Mouse (Mus musculus) embryonic facial prominence, embryonic 13.5 days (tissue): ENCODE data around the gene Tnfrsf9. TPM values are rescaled to one million over a fixed set of nuclear protein-coding genes. Genes with fewer than 3 reads are reported as not detected.

Experiments
- ATAC-seq: fragments of 200-750 bp; cut with Nextera tagmentation; 2 replicates; pipeline ENCODE4 v1.8.0; 2017; ENCODE audit warnings: low read depth; ENCODE audit not compliant: insufficient number of reproducible peaks, insufficient read depth, low FRiP score, low TSS enrichment
- H3K27ac ChIP-seq: fragments of 300-500 bp; sonication (generic); 2 replicates; pipeline ENCODE4 v1.5.1; 2015; ENCODE audit warnings: moderate library complexity, mild to moderate bottlenecking, inconsistent platforms
- H3K27me3 ChIP-seq: fragments of 300-500 bp; sonication (generic); 2 replicates; pipeline ENCODE4 v1.6.1; 2015; ENCODE audit warnings: mild to moderate bottlenecking, inconsistent platforms
- H3K36me3 ChIP-seq: fragments of 300-500 bp; sonication (generic); 2 replicates; pipeline ENCODE4 v1.6.1; 2015; ENCODE audit warnings: mild to moderate bottlenecking, inconsistent platforms
- H3K4me1 ChIP-seq: fragments of 300-500 bp; sonication (generic); 2 replicates; pipeline ENCODE4 v1.6.1; 2015; ENCODE audit warnings: inconsistent platforms
- H3K4me2 ChIP-seq: fragments of 300-500 bp; sonication (generic); 2 replicates; pipeline ENCODE4 v1.6.1; 2015; ENCODE audit warnings: moderate library complexity, mild to moderate bottlenecking, inconsistent platforms
- H3K4me3 ChIP-seq: fragments of 300-500 bp; sonication (generic); 2 replicates; pipeline ENCODE4 v1.5.1; 2015; ENCODE audit warnings: mild to moderate bottlenecking, inconsistent platforms
- H3K9ac ChIP-seq: fragments of 300-500 bp; sonication (generic); 2 replicates; pipeline ENCODE4 v1.6.1; 2015; ENCODE audit warnings: mild to moderate bottlenecking, inconsistent platforms
- H3K9me3 ChIP-seq: fragments of 300-500 bp; sonication (generic); 2 replicates; pipeline ENCODE4 v1.6.1; 2016; ENCODE audit warnings: inconsistent platforms
- WGBS: fragments of 180-500 bp; shearing (Covaris S2); methylation state at CpG from one replicate; pipeline ENCODE4 v1.1.7; 2015; ENCODE audit warnings: mixed read lengths; 5-methylcytosine and 5-hydroxymethylcytosine counted together
- polyA plus RNA-seq: library from polyadenylated mRNA; unstranded; fragments of >200 nt; fragmentation: Nextera tagmentation; extraction: Ambion mirVana; gene quantifications from 2 replicates; pipeline ENCODE4 v1.2.1, GENCODE M21; 2015

Gene Tnfrsf9
- polyA plus RNA-seq, 1 experiment from 2014 or later, result 0.51 TPM

DNA sequence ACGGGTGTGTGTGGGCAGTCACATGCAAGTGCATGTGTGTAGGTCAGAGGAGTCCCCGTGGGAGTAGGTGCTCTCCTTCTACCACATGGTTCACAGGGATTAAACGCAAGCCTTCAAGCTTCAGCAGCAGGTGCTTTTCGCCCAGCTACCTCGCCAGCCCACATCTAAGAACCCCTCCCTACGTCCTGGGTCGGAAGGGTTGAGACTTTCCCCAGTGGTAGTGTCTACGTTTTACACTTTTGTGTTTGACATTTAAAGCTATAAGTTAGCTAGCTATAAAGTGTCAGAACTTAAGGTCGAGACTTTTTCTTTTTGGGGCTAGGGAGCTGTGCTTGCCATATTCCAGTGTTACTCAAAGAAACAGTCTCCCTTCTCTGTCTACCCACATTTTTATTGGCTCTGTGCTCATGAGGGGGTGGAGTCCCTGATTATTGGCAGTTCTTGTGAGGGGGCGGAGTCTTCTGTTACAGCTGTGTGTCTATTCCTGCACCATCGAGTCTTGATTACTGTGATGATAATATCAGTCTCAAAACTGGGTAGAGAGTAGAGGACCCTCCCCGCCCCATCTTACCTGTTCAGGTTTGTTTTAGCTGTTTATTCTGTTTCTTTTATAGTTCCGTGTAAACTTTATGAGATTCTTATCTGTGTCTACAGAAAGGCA lies 25.8 kb downstream of the Tnfrsf9 start:
- no peak for ATAC-seq
- Histone ChIP-seq H3K4me1 (no peaks in the 10 kb centered on the region), H3K9me3 (no peaks in the 10 kb centered on the region), H3K4me3 (no peak overlapping the region), H3K27me3 (no peaks in the 10 kb centered on the region), H3K4me2 (no peak overlapping the region), H3K9ac (no peak overlapping the region), H3K36me3 (no peaks in the 10 kb centered on the region), H3K27ac (no peak overlapping the region)
- 60% methylated on average over 13 of the region's 13 CpGs for WGBS

- Histone ChIP-seq H3K4me1 (no peaks in the 10 kb centered on the region), H3K27me3 (no peaks in the 10 kb centered on the region), H3K4me3 (no peak overlapping the region), H3K9me3 (no peaks in the 10 kb centered on the region), H3K4me2 (no peak overlapping the region), H3K36me3 (no peaks in the 10 kb centered on the region), H3K9ac (no peak overlapping the region), H3K27ac (no peak overlapping the region)
- 89% methylated on average over 7 of the region's 7 CpGs for WGBS
- no peak for ATAC-seq
These were observed 30.3 kb downstream of the Tnfrsf9 start for GRCm38 (mm10) chr4:150944707-150945106.

DNA sequence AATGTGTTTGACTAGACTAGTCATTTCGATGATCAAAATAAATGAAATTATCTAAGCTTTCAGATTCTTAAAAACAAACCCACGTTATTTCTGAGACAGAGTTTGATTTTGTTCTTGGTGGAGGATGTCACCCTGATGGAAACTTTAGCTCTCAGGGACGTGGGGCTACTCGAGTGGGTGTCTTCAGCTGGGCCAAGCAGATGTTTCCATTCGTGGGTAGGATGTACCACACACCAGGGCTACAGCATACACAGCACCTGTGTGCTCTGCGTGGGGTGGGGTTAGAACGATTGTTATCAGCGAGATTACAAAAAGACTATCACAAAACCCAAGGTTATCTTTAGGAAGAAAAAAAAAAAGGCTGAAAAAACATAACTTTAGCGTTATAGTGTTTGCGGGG lies 36.6 kb downstream of the Tnfrsf9 start:
- H3K36me3 ChIP-seq, result no peaks in the 10 kb centered on the region
- WGBS, result 84% methylated on average over 10 of the region's 10 CpGs
- no peak overlapping the region for H3K4me3 ChIP-seq
- no peak overlapping the region for H3K4me2 ChIP-seq
- no peak overlapping the region for H3K27ac ChIP-seq
- ATAC-seq, result no peak
- H3K9ac ChIP-seq, result no peak overlapping the region
- no peaks in the 10 kb centered on the region for H3K27me3 ChIP-seq
- no peaks in the 10 kb centered on the region for H3K9me3 ChIP-seq
- H3K4me1 ChIP-seq, result no peaks in the 10 kb centered on the region

DNA sequence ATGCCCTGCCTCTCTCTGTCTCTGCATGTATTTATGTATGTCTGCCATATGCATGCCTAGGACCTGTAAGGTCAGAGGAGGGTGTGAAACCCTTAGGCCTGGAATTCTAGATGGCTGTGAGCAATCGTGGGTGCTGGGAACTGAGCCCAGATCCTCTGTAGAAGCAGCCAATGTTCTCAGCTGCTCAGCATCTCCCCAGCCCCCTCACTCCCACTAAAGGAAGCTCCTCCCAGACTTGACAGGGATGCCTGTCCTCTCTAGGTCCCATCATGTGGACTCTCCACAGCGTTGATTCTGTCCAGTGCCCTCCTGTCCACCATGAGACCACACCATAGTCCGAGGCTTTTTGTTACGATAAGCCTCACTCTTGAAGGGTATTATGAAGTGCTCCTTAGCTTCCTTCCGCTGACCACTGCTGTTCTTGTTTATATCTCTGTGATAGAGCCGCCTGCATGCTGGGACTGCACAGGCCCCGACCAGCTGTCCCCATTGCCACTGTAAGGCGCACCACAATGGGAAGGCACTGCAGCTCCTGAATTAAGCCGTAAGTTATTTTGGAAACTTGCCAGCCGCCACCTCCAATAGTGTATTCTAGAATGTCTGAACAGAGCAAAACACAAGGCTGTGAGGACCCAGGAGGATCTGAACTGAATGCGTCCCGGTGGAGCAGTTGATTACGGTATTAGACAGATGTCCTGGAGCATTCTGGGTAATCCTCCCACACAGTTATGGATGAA lies 42.2 kb downstream of the Tnfrsf9 start:
- Histone ChIP-seq H3K9me3 (no peaks in the 10 kb centered on the region), H3K36me3 (no peaks in the 10 kb centered on the region), H3K9ac (no peak overlapping the region), H3K27me3 (no peaks in the 10 kb centered on the region), H3K27ac (no peak overlapping the region), H3K4me3 (no peak overlapping the region), H3K4me2 (no peak overlapping the region), H3K4me1 (0 out of 2 replicates have a peak, but pooled peaks cover 8% of the 10 kb centered on the region)
- no peak for ATAC-seq
- 69% methylated on average over 13 of the region's 13 CpGs for WGBS

DNA sequence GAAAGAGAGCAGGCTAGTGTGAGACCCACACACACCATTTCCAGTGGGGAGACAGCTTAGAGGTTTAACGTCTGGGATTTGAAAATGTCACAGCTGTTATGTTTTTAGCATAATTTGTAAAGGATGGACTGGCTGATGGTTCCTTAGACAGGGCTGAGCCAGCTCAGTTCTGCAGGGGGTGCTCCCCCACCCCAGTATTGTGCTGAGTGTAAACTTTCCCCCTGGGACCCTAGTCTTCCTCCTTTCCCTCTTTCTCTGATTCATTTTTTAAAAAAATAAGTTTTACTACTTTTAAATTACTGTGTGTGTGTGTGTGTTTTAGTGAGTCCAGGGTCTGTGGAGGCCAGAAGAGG lies 42.7 kb downstream of the Tnfrsf9 start:
- H3K9me3 ChIP-seq, result no peaks in the 10 kb centered on the region

DNA sequence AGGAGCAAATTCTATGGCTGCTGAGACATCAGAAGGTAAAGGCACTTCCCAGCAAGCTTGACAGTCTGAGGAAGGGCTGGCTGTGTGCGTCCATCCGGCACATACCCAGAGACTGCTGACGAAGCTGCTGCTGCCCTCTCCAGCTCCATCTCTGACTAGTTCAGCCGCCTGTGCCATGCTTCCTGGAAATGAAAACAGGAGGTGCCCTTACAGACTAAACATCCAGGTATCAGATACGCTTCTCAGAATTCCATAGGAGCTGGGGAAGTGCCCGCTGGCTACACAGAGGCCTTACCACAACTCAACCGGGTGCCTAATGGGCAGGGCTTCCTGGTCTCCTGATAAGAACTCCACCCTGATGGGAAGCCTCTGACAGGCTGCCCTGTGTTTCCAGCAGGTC lies 44.2 kb downstream of the Tnfrsf9 start:
- Histone ChIP-seq H3K4me1 (0 out of 2 replicates have a peak, but pooled peaks cover 8% of the 10 kb centered on the region), H3K27ac (no peak overlapping the region), H3K36me3 (no peaks in the 10 kb centered on the region), H3K9me3 (no peaks in the 10 kb centered on the region), H3K4me3 (no peak overlapping the region), H3K27me3 (no peaks in the 10 kb centered on the region), H3K9ac (no peak overlapping the region), H3K4me2 (no peak overlapping the region)
- ATAC-seq, result no peak
- 69% methylated on average over 7 of the region's 7 CpGs for WGBS

More for the DNA sequence above, 42.7 kb downstream of the Tnfrsf9 start:
- WGBS, result 33% methylated on average over 1 of the region's 1 CpGs
- H3K36me3 ChIP-seq, result no peaks in the 10 kb centered on the region
- H3K27ac ChIP-seq, result no peak overlapping the region
- no peak overlapping the region for H3K9ac ChIP-seq
- no peak overlapping the region for H3K4me2 ChIP-seq
- no peak overlapping the region for H3K4me3 ChIP-seq
- no peaks in the 10 kb centered on the region for H3K27me3 ChIP-seq
- H3K4me1 ChIP-seq, result 0 out of 2 replicates have a peak, but pooled peaks cover 8% of the 10 kb centered on the region
- ATAC-seq, result no peak

DNA sequence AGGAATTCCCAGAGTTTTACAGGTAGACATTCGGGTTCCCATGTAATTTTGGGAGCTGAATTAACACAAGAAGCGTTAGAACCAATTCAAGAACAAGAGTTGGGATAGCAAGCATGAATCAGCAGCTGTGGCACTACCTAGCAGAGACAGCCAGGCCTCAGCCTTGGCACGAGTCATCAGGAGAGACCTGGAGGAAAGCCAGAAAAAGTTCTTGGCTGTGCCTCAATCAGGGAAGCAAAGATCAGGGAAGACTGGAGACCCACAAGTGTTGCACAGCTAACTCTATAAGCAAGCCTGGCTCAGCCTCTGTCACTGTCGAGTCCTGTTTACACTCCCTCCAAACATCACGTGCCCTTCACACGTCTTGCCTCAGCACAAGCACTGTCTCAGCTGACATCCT lies 47.9 kb downstream of the Tnfrsf9 start:
- H3K9me3 ChIP-seq, result no peaks in the 10 kb centered on the region
- H3K4me1 ChIP-seq, result peaks cover 5% of the 10 kb centered on the region
- H3K4me2 ChIP-seq, result no peak overlapping the region
- H3K27ac ChIP-seq, result no peak overlapping the region
- H3K27me3 ChIP-seq, result no peaks in the 10 kb centered on the region
- H3K4me3 ChIP-seq, result no peak overlapping the region
- whole genome bisulfite sequencing, result 67% methylated on average over 6 of the region's 6 CpGs
- no peaks in the 10 kb centered on the region for H3K36me3 ChIP-seq
- H3K9ac ChIP-seq, result no peak overlapping the region
- ATAC-seq, result no peak

- no peak overlapping the region for H3K9ac ChIP-seq
- no peak overlapping the region for H3K4me3 ChIP-seq
- H3K9me3 ChIP-seq, result no peaks in the 10 kb centered on the region
- WGBS, result 70% methylated on average over 2 of the region's 2 CpGs
- no peak overlapping the region for H3K4me2 ChIP-seq
- no peaks in the 10 kb centered on the region for H3K27me3 ChIP-seq
- no peak for ATAC-seq
- H3K4me1 ChIP-seq, result peaks cover 5% of the 10 kb centered on the region
- H3K36me3 ChIP-seq, result no peaks in the 10 kb centered on the region
- no peak overlapping the region for H3K27ac ChIP-seq
These were observed 49.3 kb downstream of the Tnfrsf9 start for GRCm38 (mm10) chr4:150963711-150964110.

DNA sequence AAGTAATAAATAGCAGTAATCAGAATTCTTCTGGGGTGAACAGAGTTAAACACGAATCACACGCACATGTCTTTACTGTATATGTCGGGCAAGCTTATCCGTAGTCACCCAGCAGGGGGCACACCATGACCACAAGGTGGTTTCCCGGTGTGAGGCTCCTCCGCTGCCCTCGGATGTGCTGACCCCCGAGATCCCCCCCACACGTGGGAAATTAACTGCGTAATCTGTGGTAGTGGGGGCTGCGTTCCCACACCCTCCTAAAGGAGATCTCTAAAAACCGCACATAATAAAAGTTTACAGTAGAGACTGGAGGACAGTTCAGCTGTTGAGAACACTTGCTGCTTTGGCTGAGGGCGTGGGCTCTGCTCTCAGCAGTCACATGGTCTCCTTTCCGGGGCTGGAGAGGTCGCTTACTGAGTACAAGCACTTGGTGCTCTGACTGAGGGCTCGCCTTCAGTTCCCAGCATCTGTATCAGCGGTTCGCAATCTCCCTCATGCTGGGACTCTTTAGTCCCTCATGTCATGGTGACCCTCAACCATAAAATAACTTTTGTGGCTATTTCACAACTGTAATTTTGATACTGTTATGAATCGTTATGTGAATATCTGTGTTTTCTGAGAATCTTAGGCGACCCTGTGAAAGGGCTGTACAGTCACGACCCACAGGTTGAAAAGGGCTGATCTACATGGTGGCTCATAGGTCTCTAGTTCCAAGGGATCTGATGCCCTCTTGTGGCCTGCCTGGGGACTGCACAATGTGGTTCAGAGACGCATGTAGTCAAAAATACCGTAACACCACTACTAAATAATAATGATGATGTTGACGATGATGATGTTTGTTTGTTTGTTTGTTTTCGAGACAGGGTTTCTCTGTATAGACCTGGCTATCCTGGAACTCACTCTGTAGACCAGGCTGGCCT lies 50.5 kb downstream of the Tnfrsf9 start:
- H3K4me2 ChIP-seq, result peak overlapping the region; percentile 48
- peak overlapping the region; percentile 19; the same call in 1 of the 2 replicates for H3K4me3 ChIP-seq
- ATAC-seq, result no peak
- peaks cover 5% of the 10 kb centered on the region for H3K4me1 ChIP-seq
- no peaks in the 10 kb centered on the region for H3K9me3 ChIP-seq
- 17% methylated on average over 25 of the region's 25 CpGs for WGBS
- no peak overlapping the region for H3K9ac ChIP-seq
- H3K36me3 ChIP-seq, result no peaks in the 10 kb centered on the region
- H3K27me3 ChIP-seq, result no peaks in the 10 kb centered on the region
- H3K27ac ChIP-seq, result no peak overlapping the region

DNA sequence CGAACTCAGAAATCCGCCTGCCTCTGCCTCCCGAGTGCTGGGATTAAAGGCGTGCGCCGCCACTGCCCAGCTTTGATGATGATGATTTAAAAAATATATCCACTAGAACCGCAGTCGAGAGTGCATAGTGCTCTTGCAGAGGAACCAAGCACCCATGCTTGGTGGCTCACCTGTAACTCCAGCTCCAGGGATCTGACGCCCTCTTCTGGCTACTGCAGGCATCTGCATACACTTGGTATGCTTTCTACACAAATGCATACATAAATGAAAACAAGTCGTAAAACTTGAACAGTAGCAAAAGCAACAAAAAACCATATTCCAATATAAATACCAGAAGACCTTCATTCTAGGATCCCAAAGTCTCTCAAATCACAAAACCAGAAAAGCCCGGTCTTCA lies 51.2 kb downstream of the Tnfrsf9 start:
- Histone ChIP-seq H3K4me3 (no peak overlapping the region), H3K9ac (no peak overlapping the region), H3K4me2 (no peak overlapping the region), H3K27ac (no peak overlapping the region), H3K36me3 (no peaks in the 10 kb centered on the region), H3K27me3 (no peaks in the 10 kb centered on the region), H3K9me3 (no peaks in the 10 kb centered on the region), H3K4me1 (peaks cover 5% of the 10 kb centered on the region)
- no peak for ATAC-seq
- 72% methylated on average over 11 of the region's 11 CpGs for WGBS

GRCm38 (mm10) chr4:150966556-150966955 lies 52.2 kb downstream of the Tnfrsf9 start:
- ATAC-seq, result no peak
- Histone ChIP-seq H3K27ac (no peak overlapping the region), H3K36me3 (no peaks in the 10 kb centered on the region), H3K27me3 (no peaks in the 10 kb centered on the region), H3K4me2 (no peak overlapping the region), H3K4me3 (no peak overlapping the region), H3K9me3 (no peaks in the 10 kb centered on the region), H3K4me1 (peaks cover 5% of the 10 kb centered on the region), H3K9ac (no peak overlapping the region)
- 14% methylated on average over 7 of the region's 7 CpGs for WGBS
